Mouse (Mus musculus) intestine, postnatal 0 days (tissue): ENCODE data around the gene Dtd1. TPM values are rescaled to one million over a fixed set of nuclear protein-coding genes. Genes with fewer than 3 reads are reported as not detected.

ENCODE experiments used
- ATAC-seq: fragments of 200-750 bp; cut with Nextera tagmentation; 2 replicates; pipeline ENCODE4 v1.8.0; 2017; ENCODE audit warnings: mild to moderate bottlenecking, moderate TSS enrichment, moderate library complexity
- H3K27ac ChIP-seq: fragments of 300-500 bp; sonication (generic); 2 replicates; pipeline ENCODE4 v1.5.1; 2014; ENCODE audit warnings: mild to moderate bottlenecking, low read depth, low read length, moderate library complexity
- H3K27me3 ChIP-seq: fragments of 300-500 bp; sonication (generic); replicated peaks from 2 replicates; pipeline ENCODE4 v1.6.1; 2014; ENCODE audit warnings: low read length, mixed read lengths; ENCODE audit not compliant: control insufficient read depth, insufficient read depth
- H3K36me3 ChIP-seq: fragments of 300-500 bp; sonication (generic); 2 replicates; pipeline ENCODE4 v1.6.1; 2014; ENCODE audit warnings: mild to moderate bottlenecking, moderate library complexity; ENCODE audit not compliant: control insufficient read depth, insufficient read depth
- H3K4me1 ChIP-seq: fragments of 300-500 bp; sonication (generic); replicated peaks from 2 replicates; pipeline ENCODE4 v1.6.1; 2014; ENCODE audit warnings: antibody characterized with exemption, low read length, mixed read lengths; ENCODE audit not compliant: control insufficient read depth, insufficient read depth
- H3K4me2 ChIP-seq: fragments of 300-500 bp; sonication (generic); replicated peaks from 2 replicates; pipeline ENCODE4 v1.6.1; 2014; ENCODE audit warnings: low read depth, mild to moderate bottlenecking, moderate library complexity
- H3K4me3 ChIP-seq: fragments of 300-500 bp; sonication (generic); 2 replicates; pipeline ENCODE4 v1.5.1; 2014; ENCODE audit warnings: low read depth, low read length
- H3K9ac ChIP-seq: fragments of 300-500 bp; sonication (generic); 2 replicates; pipeline ENCODE4 v1.6.1; 2014; ENCODE audit warnings: mild to moderate bottlenecking, low read depth, low read length
- H3K9me3 ChIP-seq: fragments of 300-500 bp; sonication (generic); 2 replicates; pipeline ENCODE4 v1.6.1; 2016; ENCODE audit warnings: mixed run types; ENCODE audit not compliant: control insufficient read depth
- CTCF ChIP-seq: sonication (generic); IDR thresholded peaks from 2 replicates; pipeline ENCODE4 v1.5.1; 2016; ENCODE audit warnings: low read depth, mild to moderate bottlenecking, control low read depth, antibody characterized with exemption, moderate library complexity
- WGBS: fragments of 180-500 bp; shearing (Covaris S2); extraction: QIAGEN DNeasy Blood & Tissue Kit; methylation state at CpG from one replicate; pipeline ENCODE4 v1.1.7; 2014; 5-methylcytosine and 5-hydroxymethylcytosine counted together
- polyA plus RNA-seq: library from polyadenylated mRNA; unstranded; fragments of >200 nt; fragmentation: Nextera tagmentation; extraction: Ambion mirVana; gene quantifications from 2 replicates; pipeline ENCODE4 v1.2.1, GENCODE M21; 2015

The Dtd1 gene
- polyA plus RNA-seq, 1 experiment from 2014 or later: 31.6 TPM

GRCm38 (mm10) chr2:144763706-144764105, 164.0 kb downstream of the Dtd1 start:
- 94% methylated on average over 9 of the region's 9 CpGs for WGBS
- H3K27ac ChIP-seq: no peak overlapping the region
- no peak for ATAC-seq

DNA sequence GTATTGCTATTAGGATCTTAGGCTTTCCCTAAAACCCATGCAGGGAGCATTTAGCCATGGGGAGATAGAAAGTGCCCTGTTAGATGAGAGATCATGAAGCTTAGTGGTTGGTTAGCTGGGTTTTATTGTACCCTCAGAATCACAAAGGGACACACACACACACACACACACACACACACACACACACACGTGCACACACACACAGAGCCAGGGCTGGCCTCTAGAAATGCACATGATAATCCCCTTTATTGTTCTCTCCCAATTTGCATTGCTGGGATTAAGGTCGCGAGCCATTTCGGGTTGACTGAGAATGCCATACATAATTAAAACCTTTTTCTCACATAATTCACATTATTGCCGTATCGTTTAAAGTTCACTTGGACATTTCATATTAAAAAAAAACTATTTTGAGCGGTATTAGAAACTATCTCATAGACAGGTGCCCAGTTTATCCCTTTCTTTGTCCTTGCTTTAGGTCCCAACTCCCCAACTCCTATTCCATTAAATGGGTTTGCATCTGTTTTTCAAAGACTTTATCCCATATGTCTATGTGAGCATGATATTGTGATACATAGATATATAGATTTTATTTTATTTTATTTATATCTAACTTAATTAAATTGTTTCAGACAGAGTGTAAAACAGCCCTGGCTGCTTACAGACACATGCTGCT, 164.6 kb downstream of the Dtd1 start:
- 80% methylated on average over 7 of the region's 7 CpGs for WGBS
- no peak overlapping the region for H3K9ac ChIP-seq
- H3K4me2 ChIP-seq: no peak overlapping the region
- no peak for TF ChIP-seq CTCF
- no peak overlapping the region for H3K27ac ChIP-seq
- H3K27me3 ChIP-seq: no peaks in the 10 kb centered on the region
- H3K4me1 ChIP-seq: no peaks in the 10 kb centered on the region
- no peak overlapping the region for H3K4me3 ChIP-seq
- ATAC-seq: no peak
- H3K9me3 ChIP-seq: no peaks in the 10 kb centered on the region
- H3K36me3 ChIP-seq: no peaks in the 10 kb centered on the region

More at GRCm38 (mm10) chr2:144763706-144764105, 164.0 kb downstream of the Dtd1 start:
- H3K4me2 ChIP-seq: no peak overlapping the region
- H3K9me3 ChIP-seq: no peaks in the 10 kb centered on the region
- no peaks in the 10 kb centered on the region for H3K27me3 ChIP-seq
- no peaks in the 10 kb centered on the region for H3K4me1 ChIP-seq
- H3K4me3 ChIP-seq: no peak overlapping the region
- no peaks in the 10 kb centered on the region for H3K36me3 ChIP-seq
- H3K9ac ChIP-seq: no peak overlapping the region
- no peak for TF ChIP-seq CTCF

DNA sequence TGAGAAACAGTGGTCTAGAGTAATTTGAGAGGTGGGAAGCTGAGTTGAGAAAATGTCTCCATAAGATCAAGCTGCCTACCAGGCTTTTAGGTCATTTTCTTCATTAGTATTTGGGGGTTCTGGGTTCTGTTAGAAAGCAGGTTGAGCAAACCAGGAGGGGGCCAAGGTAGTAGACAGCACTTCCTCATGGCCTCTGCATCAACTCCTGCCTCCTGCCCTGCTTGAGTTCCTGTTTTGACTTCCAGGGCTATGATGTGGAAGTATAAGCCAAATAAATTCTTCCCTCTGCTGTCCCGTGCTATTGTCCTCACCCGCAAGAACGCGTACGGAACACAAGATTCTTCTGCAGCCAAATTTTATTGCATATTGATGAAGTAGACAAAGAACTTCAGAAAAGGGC, 165.5 kb downstream of the Dtd1 start:
- H3K27ac ChIP-seq: no peak overlapping the region
- 96% methylated on average over 5 of the region's 5 CpGs for WGBS
- H3K9ac ChIP-seq: no peak overlapping the region
- no peaks in the 10 kb centered on the region for H3K36me3 ChIP-seq
- no peak overlapping the region for H3K4me2 ChIP-seq
- ATAC-seq: no peak
- H3K27me3 ChIP-seq: no peaks in the 10 kb centered on the region
- no peak for TF ChIP-seq CTCF
- H3K4me1 ChIP-seq: no peaks in the 10 kb centered on the region
- no peaks in the 10 kb centered on the region for H3K9me3 ChIP-seq
- no peak overlapping the region for H3K4me3 ChIP-seq

GRCm38 (mm10) chr2:144768375-144769117, 168.8 kb downstream of the Dtd1 start:
- no peak for ATAC-seq
- H3K4me1 ChIP-seq: no peaks in the 10 kb centered on the region
- H3K27ac ChIP-seq: no peak overlapping the region
- H3K4me2 ChIP-seq: no peak overlapping the region
- WGBS: 64% methylated on average over 3 of the region's 3 CpGs
- no peaks in the 10 kb centered on the region for H3K9me3 ChIP-seq
- no peak for TF ChIP-seq CTCF
- no peaks in the 10 kb centered on the region for H3K36me3 ChIP-seq
- H3K4me3 ChIP-seq: no peak overlapping the region
- H3K9ac ChIP-seq: no peak overlapping the region
- no peaks in the 10 kb centered on the region for H3K27me3 ChIP-seq

DNA sequence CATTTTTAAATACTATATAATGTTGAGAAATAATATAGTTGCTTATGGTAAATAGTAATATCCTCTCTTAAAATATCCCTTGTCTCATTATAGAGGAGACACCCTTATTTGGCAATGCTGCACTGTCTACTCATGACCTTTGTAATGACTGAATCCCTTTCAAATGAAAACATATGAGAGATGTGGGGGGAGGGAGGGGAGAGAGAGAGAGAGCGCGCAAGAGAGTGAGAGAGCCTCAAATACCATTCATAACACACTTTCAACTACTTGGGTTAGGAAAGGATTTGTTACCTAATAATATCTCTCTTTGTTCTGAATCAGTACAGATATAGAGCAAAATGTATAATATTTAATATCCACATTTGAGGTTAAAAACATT, 169.4 kb downstream of the Dtd1 start:
- ATAC-seq: no peak
- TF ChIP-seq CTCF: no peak
- no peak overlapping the region for H3K9ac ChIP-seq
- no peaks in the 10 kb centered on the region for H3K27me3 ChIP-seq
- no peak overlapping the region for H3K4me2 ChIP-seq
- H3K9me3 ChIP-seq: no peaks in the 10 kb centered on the region
- H3K27ac ChIP-seq: no peak overlapping the region
- no peaks in the 10 kb centered on the region for H3K36me3 ChIP-seq
- no peak overlapping the region for H3K4me3 ChIP-seq
- H3K4me1 ChIP-seq: no peaks in the 10 kb centered on the region
- WGBS: 70% methylated on average over 2 of the region's 2 CpGs

GRCm38 (mm10) chr2:144769556-144769955, 169.9 kb downstream of the Dtd1 start:
- no peak overlapping the region for H3K4me2 ChIP-seq
- H3K27ac ChIP-seq: peak overlapping the region; percentile 51
- H3K36me3 ChIP-seq: no peaks in the 10 kb centered on the region
- no peaks in the 10 kb centered on the region for H3K4me1 ChIP-seq
- H3K4me3 ChIP-seq: no peak overlapping the region
- no peak for TF ChIP-seq CTCF
- WGBS: 52% methylated on average over 3 of the region's 3 CpGs
- H3K9ac ChIP-seq: no peak overlapping the region
- no peak for ATAC-seq
- no peaks in the 10 kb centered on the region for H3K9me3 ChIP-seq
- H3K27me3 ChIP-seq: no peaks in the 10 kb centered on the region
